Mouse (Mus musculus) thymus, postnatal 0 days (tissue): Measurements from ENCODE around the gene Fgfr2. TPM values are rescaled to one million over a fixed set of nuclear protein-coding genes. Genes with fewer than 3 reads are reported as not detected.

Experiments used
- DNase-seq: peaks from one replicate; pipeline ENCODE4 v3.0.0-alpha.2; 2015; ENCODE audit warnings: low spot score
- polyA plus RNA-seq: library from polyadenylated mRNA; unstranded; fragments of >200 nt; fragmentation: Nextera tagmentation; extraction: Ambion mirVana; gene quantifications from 2 replicates; pipeline ENCODE4 v1.2.1, GENCODE M21; 2015

Gene Fgfr2
- polyA plus RNA-seq, 1 experiment from 2014 or later = 23.6 TPM

- no peak for DNase-seq
These were observed 316.0 kb downstream of the Fgfr2 start for GRCm38 (mm10) chr7:132806926-132807857.

- no peak for DNase-seq
These were observed 316.9 kb downstream of the Fgfr2 start for GRCm38 (mm10) chr7:132806286-132806685.

GRCm38 (mm10) chr7:132804951-132805350 lies 318.2 kb downstream of the Fgfr2 start:
- DNase-seq = no peak

GRCm38 (mm10) chr7:132804461-132804860 lies 318.7 kb downstream of the Fgfr2 start:
- DNase-seq = no peak

- peak; percentile 62 for DNase-seq
These were observed 319.2 kb downstream of the Fgfr2 start for GRCm38 (mm10) chr7:132803962-132804361.

- no peak for DNase-seq
These were observed 319.8 kb downstream of the Fgfr2 start for GRCm38 (mm10) chr7:132803336-132803735.

- DNase-seq = no peak
These were observed 320.5 kb downstream of the Fgfr2 start for GRCm38 (mm10) chr7:132802691-132803090.

GRCm38 (mm10) chr7:132802066-132802465 lies 321.1 kb downstream of the Fgfr2 start:
- DNase-seq = no peak

- no peak for DNase-seq
These were observed 321.6 kb downstream of the Fgfr2 start for GRCm38 (mm10) chr7:132801509-132801908.

GRCm38 (mm10) chr7:132800868-132801267 lies 322.3 kb downstream of the Fgfr2 start:
- DNase-seq = no peak

- no peak for DNase-seq
These were observed 323.8 kb downstream of the Fgfr2 start for GRCm38 (mm10) chr7:132799119-132800016.

- no peak for DNase-seq
These were observed 328.0 kb downstream of the Fgfr2 start for GRCm38 (mm10) chr7:132795141-132795540.

GRCm38 (mm10) chr7:132793467-132793866 lies 329.7 kb downstream of the Fgfr2 start:
- no peak for DNase-seq

- no peak for DNase-seq
These were observed 332.5 kb downstream of the Fgfr2 start for GRCm38 (mm10) chr7:132790447-132791219.

- no peak for DNase-seq
These were observed 334.3 kb downstream of the Fgfr2 start for GRCm38 (mm10) chr7:132788826-132789225.

GRCm38 (mm10) chr7:132787496-132788190 lies 335.5 kb downstream of the Fgfr2 start:
- no peak for DNase-seq

GRCm38 (mm10) chr7:132787022-132787421 lies 336.1 kb downstream of the Fgfr2 start:
- DNase-seq = no peak

- no peak for DNase-seq
These were observed 336.6 kb downstream of the Fgfr2 start for GRCm38 (mm10) chr7:132786522-132786921.

- no peak for DNase-seq
These were observed 337.1 kb downstream of the Fgfr2 start for GRCm38 (mm10) chr7:132786011-132786410.

GRCm38 (mm10) chr7:132784101-132784500 lies 339.0 kb downstream of the Fgfr2 start:
- DNase-seq = no peak

- no peak for DNase-seq
These were observed 341.3 kb downstream of the Fgfr2 start for GRCm38 (mm10) chr7:132781850-132782249.
